Mouse (Mus musculus) heart, embryonic 16.5 days (tissue): ENCODE data around the gene Agpat4. TPM values are rescaled to one million over a fixed set of nuclear protein-coding genes. Genes with fewer than 3 reads are reported as not detected.

Experiments
- ATAC-seq: fragments of 200-750 bp; cut with Nextera tagmentation; replicated peaks from 2 replicates; pipeline ENCODE4 v1.8.0; 2017; ENCODE audit warnings: moderate number of reproducible peaks; ENCODE audit not compliant: insufficient read depth, low FRiP score; ENCODE audit errors: extremely low read depth
- H3K27ac ChIP-seq: fragments of 300-500 bp; sonication (generic); 2 replicates; pipeline ENCODE4 v1.5.1; 2014; ENCODE audit warnings: mild to moderate bottlenecking, low read length, control low read depth, moderate library complexity
- H3K27me3 ChIP-seq: fragments of 300-500 bp; sonication (generic); 2 replicates; pipeline ENCODE4 v1.6.1; 2014; ENCODE audit warnings: low read length, mixed read lengths; ENCODE audit not compliant: control insufficient read depth, insufficient read depth
- H3K36me3 ChIP-seq: fragments of 300-500 bp; sonication (generic); 2 replicates; pipeline ENCODE4 v1.6.1; 2014; ENCODE audit not compliant: control insufficient read depth, insufficient read depth
- H3K4me1 ChIP-seq: fragments of 300-500 bp; sonication (generic); 2 replicates; pipeline ENCODE4 v1.6.1; 2014; ENCODE audit warnings: low read length, mixed read lengths; ENCODE audit not compliant: control insufficient read depth, insufficient read depth
- H3K4me2 ChIP-seq: fragments of 300-500 bp; sonication (generic); 2 replicates; pipeline ENCODE4 v1.6.1; 2014; ENCODE audit warnings: low read depth, mild to moderate bottlenecking, control low read depth, low read length
- H3K4me3 ChIP-seq: fragments of 300-500 bp; sonication (generic); 2 replicates; pipeline ENCODE4 v1.5.1; 2014; ENCODE audit warnings: mild to moderate bottlenecking, control low read depth, low read length
- H3K9ac ChIP-seq: fragments of 300-500 bp; sonication (generic); 2 replicates; pipeline ENCODE4 v1.6.1; 2014; ENCODE audit warnings: low read length, control low read depth
- H3K9me3 ChIP-seq: fragments of 300-500 bp; sonication (generic); replicated peaks from 2 replicates; pipeline ENCODE4 v1.6.1; 2016; ENCODE audit warnings: low read length; ENCODE audit not compliant: control insufficient read depth
- WGBS: fragments of 180-500 bp; shearing (Covaris S2); extraction: QIAGEN DNeasy Blood & Tissue Kit; methylation state at CpG from one replicate; pipeline ENCODE4 v1.1.7; 2014; 5-methylcytosine and 5-hydroxymethylcytosine counted together
- polyA plus RNA-seq: library from polyadenylated mRNA; unstranded; fragments of >200 nt; fragmentation: Nextera tagmentation; extraction: Ambion mirVana; gene quantifications from 2 replicates; pipeline ENCODE4 v1.2.1, GENCODE M21; 2015

The Agpat4 gene
- polyA plus RNA-seq, 1 experiment from 2014 or later: 15.3 TPM

DNA sequence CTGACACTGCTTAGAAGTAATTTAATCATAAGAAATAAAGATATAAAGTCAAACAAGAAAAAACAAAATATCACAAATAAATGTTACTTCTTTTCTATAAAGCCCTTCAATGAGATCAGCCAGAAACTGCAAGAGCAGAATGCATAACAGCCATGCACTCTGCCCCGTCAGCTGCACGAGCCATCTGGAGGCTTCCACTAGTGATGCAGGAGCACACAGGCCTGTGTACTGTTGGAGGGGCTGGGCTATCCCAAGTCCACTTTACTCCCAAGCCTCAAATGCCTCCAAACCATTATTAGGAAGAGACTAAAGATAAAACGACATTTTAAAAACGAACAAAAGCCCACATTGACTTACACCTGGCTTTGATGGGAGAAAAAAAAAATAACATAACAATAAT is 149.6 kb downstream of the Agpat4 start:
- ATAC-seq: no peak
- Histone ChIP-seq H3K36me3 (peaks cover 18% of the 10 kb centered on the region), H3K9me3 (no peaks in the 10 kb centered on the region), H3K27me3 (no peaks in the 10 kb centered on the region), H3K27ac (no peak overlapping the region), H3K9ac (no peak overlapping the region), H3K4me2 (no peak overlapping the region), H3K4me1 (peaks cover 22% of the 10 kb centered on the region), H3K4me3 (no peak overlapping the region)
- WGBS: 75% methylated on average over 4 of the region's 4 CpGs

DNA sequence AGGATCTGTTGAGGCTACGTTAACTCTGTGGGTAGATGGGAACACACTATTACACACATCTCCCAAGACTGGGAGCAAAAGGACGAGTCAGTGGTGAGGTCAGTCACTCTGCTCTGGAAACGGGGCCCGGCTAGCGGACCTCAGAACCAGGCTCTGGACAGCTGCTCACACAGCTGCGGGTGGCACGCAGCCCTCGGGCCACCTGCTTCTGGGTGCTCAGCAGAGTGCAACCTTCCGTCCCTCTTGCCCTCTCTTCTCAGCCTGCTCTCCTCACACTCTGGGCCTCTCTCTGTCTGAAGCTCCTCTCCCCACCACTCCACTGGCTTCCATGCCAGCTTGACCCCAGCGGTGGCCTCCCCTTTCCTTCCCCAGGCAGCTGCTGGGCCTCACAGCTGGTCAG is 150.0 kb downstream of the Agpat4 start:
- H3K4me2 ChIP-seq: no peak overlapping the region
- no peak overlapping the region for H3K4me3 ChIP-seq
- no peak for ATAC-seq
- 75% methylated on average over 10 of the region's 10 CpGs for WGBS
- no peaks in the 10 kb centered on the region for H3K9me3 ChIP-seq
- peaks cover 22% of the 10 kb centered on the region for H3K4me1 ChIP-seq
- H3K9ac ChIP-seq: no peak overlapping the region
- no peak overlapping the region for H3K27ac ChIP-seq
- H3K27me3 ChIP-seq: no peaks in the 10 kb centered on the region
- H3K36me3 ChIP-seq: peaks cover 18% of the 10 kb centered on the region

Other genes with a start within 250 kb of the Agpat4 start
- 28.1 and 33.4 TPM in 2 replicates for gene Map3k4, start 200.1 kb downstream of the Agpat4 start, polyA plus RNA-seq